Mouse (Mus musculus) skeletal muscle tissue, adult 2 months (tissue): ENCODE measurements at regions not wholly inside any gene's neighbourhood (a gene's known extent, or its start where the extent isn't known, plus 50 kb on each side); places are given as distances from the start of the nearest gene placed in this dataset.

Experiments used
- DNase-seq: peaks from one replicate; pipeline ENCODE4 v3.0.0-alpha.2; 2012; ENCODE audit warnings: low read depth, low spot score

DNA sequence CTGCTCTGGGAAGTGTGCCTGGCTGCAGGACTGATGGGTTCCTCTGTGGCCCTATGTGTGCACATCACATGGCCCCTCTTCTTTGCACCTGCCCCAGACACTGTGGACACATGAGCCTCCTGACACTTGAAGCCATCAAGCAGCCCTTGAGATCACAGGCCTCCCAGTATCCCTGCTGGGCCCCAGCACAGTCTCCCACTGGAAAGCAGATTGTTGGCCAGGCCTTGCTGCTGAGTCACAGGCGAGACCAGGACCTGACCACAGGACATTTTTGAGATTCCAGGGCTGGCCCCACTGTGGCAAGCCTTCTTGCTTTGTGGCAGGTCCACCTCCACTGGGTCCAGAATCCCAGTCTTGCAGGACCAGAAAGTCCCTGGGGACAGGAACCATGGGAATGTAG is 105.5 kb upstream of the Ccnd1 start:
- no peak for DNase-seq

DNA sequence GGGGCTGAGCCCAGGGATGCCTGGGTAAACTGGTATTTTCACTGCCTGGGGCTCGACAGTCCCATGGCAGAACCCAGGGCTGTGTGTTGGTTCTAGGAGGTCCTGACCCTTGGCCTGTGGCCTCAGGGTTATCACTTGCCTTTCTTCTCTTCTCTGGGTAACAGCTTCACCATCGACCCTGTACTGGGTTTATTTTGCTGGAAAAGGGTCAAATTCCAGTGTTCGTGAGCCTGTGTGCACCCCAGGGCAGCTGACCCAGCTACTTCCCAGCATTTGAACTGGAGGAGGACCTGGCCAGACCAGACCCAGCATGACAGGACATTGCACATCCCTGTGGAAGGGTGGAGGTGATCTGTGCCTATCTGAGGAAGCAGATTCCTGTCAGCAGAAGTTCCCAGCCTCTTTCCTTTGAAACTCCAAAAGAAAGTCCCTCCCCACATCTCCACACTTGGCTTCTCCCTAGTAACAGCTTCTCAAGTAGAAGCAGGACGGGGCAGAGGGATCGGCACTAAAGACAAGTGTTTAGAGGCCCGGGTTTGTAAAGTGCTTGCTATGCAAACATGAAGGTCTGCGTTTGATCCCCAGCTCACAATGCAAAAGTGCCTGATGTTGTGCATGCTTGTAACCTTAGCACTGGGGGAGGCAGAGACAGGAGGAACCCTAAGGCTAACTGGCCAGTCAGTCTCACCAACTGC is 103.9 kb upstream of the Ccnd1 start:
- DNase-seq, result no peak

DNA sequence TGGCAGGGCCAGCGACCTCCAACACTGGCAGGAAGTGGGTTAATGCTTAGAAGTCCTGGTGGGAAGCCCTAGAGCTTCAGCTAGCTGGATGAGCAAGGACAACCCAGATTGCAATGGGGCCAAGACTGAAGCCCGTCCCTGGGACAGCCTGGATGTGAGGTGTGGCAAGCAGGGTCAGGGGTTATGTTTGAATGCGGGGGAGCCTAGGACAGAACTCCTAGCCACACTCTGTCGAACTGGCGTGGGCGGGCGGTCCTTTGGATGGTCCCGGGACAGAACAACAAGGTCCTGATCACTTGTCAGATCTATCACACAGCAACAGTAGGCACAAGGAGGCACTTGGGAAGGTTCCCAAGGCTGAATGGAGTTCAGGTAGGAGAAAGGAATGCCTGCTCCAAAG is 101.1 kb upstream of the Ccnd1 start:
- no peak for DNase-seq

DNA sequence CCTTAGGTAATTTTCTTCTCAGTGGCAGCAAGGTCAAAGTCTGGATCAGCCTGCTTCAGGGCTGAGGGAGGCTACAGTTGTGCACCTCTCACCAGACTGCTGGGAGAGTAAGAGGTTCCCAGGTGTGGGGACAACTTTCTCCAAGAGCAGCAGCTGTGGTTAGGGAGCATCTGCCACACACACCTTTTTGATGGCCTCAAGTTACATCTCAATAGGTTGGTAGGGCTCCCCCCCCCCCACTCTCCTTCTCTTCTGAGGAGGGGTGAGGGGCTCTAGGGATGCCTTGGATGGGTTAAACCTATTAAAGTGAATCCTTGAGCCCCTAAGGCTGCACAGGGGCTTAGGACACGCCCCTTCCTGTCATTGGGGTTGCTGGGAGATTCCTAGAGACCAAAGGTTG is 94.7 kb upstream of the Ccnd1 start:
- no peak for DNase-seq

DNA sequence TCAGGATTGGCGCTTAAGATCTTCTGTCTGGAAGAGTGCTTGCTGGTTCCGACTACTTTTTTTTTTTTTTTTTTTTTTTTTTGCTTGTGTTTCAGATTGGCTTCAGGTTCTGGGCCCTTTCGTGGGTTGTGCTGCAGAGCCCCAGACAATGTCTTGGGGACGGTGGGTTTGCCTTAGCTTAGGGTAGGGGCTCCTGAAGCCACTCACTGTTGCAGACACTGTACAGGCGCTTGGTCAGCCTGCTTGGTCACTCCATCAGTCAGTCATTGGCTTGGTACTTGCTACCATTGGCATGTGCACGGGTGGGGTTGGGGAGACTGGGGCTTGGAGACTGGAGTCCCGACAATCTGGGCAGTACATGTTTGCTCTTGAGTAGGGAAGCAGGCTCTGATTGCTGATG is 91.5 kb upstream of the Ccnd1 start:
- no peak for DNase-seq

DNA sequence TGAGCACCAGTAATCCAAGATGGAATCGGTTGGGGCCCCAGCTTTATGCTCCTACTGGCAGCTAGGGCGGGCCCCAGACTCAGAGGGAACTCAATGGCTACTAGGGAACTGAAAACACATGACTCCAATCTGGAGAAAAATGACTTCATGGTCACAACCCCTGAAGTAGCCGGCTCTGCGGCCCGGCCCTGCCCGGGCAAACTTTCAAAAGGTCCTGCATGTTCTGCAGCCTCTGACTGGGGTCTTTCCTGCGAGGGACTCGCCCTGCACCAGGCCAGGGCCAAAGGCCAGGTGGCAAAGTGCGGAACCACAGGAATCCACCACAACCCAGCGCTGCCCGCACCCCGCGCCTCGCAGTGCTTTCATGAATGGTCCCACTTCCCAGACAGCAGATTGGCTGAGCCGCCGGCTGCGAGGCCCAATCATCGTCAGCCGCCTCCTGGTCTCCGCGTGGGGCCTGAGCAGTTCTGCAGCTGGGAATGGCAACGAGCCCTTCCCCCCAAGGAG is 91.0 kb upstream of the Ccnd1 start:
- peak; percentile 69 for DNase-seq

DNA sequence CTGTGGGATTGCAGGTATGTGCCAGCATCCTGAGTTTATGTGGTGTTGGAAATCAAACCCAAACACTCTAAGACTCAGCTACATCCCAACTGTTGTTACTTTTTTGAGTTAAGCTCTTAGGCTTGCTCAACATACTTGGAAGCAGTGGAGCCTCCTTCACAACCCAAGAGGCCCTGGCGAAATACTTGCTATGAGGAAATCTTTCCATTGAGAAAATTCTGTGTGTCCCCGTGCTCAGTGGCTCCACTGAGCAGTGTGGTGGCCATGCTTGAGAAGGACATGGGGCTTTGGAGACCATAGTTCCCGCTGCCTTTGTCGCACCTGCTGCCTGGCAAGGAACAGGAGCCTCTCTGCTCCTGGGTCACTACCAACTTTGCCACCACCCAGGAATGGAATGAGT is 89.9 kb upstream of the Ccnd1 start:
- DNase-seq, result no peak

DNA sequence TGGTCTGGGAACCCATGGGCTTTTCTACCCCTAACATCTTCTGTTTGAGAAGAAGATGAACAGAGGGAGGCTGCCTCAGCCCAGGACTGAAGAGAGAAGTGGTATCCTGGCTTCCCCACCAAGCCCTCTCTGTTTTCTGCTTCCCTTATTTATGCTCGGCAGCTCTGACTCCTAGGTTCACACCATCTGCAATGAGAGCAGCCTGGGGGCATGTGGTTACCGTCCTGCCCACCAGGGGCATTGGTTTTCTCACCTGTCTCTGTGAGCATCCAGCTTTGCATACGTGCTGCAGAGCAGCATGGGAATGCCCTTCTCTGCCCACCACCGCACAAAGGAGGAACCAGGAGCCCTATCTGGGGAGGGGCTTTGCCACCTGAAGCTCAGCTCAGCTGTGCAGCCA is 89.4 kb upstream of the Ccnd1 start:
- DNase-seq, result no peak

DNA sequence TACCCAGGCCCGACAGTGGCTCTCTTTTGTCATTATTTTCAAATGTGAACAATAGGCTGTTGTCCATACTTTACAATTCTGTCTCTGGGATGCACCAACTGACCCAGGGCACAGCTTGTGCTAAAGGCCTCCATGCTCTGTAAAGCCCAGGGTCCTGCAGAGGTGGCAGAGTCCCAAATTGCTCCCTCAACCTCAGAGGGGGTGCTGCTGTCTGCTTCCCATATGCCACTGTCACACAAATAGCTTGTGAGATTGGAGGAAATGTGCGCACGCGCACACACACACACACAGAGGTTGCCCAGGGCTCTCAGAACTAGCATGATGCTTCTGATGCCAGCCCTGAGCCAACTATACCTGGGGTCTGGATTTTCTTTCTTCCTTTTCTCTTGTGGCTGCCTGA is 87.3 kb upstream of the Ccnd1 start:
- no peak for DNase-seq

DNA sequence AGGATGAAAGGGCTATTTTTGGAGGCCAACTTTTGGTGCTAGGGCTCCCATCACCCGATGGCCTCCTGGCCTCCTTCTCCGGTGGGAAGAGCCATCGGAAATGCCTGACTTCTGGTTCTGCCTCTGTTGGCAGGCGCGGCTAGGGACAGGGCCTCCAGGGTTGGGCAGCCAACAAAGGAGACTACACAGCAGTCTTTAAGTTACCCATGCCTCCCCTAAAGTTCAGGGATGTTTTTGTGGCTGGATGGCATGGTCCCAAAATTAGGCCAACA is 86.2 kb upstream of the Ccnd1 start:
- DNase-seq, result no peak

DNA sequence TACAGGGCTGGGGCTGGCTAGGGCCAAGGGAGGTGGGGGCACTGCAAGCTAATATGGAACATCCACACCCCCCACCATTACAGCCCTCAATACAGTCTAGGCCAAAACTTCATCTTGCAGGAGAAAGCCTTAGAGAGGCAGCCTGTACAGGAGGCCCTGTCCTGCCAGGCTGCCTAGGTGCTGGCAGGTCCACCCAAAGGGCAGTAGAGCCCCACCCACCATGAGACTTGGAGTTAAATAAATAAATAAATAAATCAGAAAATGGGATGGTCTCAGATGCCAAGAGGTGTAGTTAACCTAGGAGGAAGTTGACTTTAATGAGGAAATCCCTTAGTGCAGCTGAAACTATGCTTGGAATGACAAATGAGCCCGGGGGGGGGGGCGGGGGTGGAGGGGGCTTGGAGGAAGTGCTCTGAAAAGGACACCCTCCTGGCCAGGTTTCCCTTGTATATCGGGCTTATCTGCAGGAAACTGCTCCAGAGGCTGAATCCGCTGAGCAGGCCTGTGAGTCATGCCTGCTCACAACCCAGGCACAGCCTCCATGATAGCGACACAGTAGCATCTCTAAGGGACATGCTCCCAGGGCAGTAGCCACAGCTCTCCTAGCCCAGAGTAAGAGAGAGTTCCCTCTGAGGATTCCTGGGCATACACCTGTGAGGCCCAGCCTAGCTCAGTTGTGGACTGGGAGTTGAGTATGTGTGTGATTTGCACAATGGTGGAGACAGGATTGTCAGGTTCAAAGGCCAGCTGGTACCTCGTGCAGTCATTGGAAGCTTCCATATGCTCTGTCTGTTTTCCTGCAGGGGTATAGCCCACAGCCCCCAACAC is 85.7 kb upstream of the Ccnd1 start:
- DNase-seq, result no peak

DNA sequence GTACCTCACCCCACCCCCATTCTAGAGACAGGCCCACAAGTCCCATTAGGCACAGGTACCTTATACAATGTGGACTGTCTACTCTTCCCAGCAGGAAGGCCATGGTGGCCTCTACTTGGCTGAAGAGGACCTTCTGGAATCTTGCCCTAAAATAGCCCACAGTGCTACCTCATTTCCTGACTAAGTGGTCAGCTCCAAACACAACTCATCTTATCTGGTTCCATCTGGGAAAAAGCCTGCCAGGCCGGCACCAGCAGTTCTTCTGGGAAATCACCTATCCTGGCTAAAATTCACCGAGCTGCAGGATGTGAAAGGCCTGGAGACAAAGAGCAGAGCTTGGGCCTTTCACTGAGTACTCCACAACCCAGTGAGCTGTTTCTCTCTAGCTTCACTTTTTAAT is 84.9 kb upstream of the Ccnd1 start:
- no peak for DNase-seq

DNA sequence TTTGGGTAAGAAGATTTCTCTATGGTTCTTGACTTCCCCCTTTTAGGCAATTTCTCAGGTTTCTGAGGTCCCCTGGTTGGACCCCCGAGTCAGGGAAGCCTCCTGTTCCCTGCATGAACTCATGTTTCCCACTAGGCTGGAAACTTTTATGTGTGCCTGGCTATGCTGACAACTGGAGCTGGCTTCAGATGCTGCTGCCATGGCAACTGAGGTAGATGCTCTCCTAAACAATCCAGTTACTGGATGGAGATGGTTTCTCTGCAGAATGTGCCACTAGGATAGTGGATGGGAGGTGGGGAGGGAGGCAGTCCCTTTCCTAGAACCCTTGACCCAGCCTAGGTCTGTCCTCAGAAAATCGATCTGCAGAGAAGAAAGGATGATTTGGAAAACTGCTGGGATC is 79.4 kb upstream of the Ccnd1 start:
- no peak for DNase-seq

DNA sequence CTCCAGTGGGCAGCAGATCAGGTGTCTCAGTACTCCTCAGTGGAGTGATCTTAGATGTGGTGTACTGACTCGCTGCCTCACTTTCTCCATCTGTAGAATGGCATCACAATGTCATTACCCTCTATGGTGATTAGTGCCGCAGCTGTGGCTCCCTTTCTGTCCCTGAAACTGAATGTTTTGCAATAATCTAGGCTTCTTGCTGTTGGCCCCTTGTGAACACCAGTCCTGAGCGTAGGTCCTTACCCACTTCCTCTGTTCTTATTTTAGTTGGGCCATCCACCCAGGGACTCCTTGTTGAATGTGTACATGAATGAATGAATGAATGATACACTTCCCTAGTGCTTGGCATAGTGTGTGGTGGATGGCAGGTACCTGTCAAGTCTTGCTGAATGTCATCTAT is 78.4 kb upstream of the Ccnd1 start:
- DNase-seq, result no peak

DNA sequence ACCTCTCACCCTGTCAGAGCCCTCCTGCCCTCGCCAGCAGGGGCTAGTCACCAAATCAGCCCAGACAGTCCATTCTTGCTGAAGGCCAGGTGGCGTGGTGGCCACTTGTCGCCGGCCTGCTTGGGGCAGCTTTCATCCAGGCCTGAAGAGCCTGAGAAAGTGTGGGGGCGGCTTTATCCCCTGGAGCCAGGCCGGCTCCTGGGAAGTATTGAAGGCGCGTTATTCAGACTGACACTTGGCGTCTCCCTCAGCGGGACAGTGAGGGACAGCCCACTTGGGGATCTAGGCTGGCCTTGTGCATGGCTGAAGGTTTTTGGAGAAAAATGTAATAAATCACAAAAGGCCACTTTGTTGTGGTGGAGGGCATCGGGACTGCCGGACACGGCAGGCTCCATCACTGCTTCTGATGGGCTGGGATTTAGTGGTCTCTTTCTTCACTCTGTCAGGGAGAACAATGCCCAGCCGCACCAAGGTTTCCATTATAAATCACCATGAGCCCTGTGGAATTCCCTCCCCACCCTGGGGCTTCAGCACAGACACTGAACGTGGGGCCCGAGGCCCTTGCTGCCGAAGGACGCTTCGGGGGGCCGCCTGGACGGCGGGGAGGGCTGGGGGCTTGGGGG is 75.8 kb upstream of the Ccnd1 start:
- DNase-seq, result no peak

DNA sequence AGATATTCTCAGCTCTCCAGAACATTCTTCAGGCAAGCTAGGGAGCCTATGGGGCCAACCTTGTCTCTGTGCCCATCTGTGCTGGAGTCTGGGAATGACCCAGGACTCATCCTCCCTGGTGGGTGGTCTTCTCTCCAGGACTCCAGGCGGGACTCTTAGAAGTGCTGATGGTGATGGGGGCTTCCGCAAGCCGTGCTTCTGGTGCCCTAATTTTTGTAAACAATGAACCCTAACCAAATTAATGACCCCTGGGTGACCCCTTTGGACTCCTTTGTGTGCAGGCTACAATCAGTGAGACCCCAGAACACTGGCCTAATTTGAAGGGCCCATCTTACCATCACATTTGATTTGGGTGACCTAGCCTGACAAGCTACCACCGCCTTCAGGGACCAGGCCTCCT is 71.0 kb upstream of the Ccnd1 start:
- DNase-seq, result no peak

DNA sequence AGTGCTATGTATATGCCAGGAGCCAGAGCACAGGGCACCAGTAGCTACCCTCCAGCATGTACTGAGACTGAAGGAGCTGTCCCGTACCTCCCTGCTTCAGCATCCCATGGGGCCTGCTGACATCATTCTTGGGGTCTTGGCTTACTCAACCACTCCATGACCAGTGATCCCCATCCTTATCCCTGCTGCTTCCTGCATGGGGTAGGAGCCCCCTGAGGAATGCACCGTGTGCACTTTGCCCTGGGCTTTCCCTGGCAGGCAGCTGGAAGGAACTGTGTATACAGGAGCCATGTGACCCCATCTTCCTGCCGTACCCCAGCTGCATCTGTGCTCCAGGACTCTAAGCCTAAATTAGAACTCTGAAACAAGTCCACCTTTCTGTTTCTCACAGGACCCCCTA is 70.3 kb upstream of the Ccnd1 start:
- no peak for DNase-seq

DNA sequence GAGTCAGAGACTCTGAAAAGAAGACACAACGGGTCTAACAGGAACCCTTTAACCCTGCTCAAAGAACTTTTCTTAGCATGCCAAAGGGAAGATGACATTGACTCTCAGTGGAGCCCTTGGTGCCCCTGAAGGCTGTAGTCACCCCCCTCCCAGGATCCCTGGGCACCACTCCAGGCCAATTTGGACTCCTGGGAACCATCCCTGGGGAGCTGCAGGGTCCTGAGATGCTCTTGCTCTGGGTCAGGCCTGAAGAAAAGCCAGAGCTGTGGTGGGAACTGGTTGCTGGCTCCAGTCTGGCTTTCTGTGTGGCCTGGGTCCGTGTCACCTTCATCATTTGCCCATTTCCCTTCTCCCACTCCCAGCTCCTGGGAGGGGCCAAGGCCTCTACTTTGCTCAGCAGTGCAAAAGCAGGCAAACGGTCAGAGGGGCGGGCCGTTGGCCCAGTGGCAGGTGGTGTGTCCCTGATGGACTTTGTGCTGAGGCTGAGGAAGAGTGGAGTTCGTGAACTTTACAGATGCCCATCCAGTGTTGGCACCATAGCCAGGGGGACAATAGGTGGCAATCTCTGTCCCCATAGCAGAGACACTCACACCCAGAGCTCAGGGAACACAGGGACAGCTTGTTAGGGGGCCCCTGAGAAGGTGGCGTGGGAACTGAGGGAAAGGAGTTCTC is 69.1 kb upstream of the Ccnd1 start:
- no peak for DNase-seq

DNA sequence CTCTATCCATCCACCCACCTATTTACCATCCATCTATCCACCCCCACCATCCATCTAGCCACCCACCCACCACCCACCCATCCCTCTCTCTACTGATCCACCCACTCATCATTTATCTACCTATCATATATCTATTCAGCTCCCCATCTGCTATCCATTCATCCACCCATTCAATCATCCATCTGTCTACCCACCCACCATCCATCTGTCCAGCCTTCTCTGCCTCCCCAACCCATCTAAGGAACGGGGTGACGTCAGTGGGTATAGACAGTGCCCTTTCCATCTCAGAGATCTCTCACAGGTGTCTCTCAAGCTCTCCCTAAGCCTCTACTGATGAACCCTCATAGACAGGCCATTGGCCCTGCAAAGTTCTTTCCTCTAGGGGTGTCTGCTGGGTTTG is 67.5 kb upstream of the Ccnd1 start:
- DNase-seq, result no peak

DNA sequence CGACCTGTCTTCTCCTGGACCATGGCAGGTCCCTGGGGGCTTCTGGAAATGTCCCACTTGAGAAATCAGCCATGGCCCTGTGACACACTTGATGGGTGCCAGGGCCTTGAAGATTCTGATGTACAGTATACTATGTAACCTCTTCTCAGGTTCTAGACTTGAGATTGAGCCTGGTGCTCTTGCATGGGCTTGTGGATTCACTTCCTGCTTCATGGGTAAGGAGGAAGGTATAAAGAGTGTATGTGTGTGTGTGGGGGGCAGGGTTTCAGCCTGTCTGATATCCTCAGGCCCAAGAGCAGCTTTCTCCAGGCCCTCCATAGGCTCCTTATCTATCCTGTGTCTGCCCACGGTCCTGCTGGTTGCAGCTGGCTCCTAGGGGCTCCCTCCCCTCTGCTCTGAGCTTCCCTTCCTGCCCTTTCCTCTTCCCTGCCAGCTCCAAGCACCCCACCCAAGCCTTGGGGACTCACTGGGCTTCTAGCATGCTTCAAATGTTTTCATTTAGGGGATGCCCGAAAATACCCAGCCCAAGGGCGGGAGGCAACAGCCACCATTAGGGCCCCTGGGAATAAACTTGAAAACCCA is 61.9 kb upstream of the Ccnd1 start:
- DNase-seq, result no peak

DNA sequence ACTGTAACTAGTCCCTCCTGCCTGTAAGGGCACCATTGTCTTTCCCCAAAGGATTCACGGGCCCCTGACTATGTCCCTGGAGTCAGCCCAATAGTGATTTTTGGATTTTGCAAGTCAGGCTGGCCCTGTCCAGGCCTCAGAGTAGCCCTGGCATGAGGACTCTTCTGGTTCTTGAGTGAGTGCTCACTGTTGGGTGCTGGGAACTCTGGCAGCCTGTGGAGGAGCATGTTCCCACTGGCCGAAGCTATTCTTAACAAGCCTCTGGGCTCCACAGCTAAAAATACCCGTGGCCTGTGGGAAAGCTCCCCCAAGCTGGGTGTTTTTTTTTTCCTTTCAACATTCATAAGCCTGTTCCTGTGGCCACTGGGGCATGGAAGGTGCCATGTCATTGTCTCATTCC is 60.0 kb upstream of the Ccnd1 start:
- peak; percentile 38 for DNase-seq

DNA sequence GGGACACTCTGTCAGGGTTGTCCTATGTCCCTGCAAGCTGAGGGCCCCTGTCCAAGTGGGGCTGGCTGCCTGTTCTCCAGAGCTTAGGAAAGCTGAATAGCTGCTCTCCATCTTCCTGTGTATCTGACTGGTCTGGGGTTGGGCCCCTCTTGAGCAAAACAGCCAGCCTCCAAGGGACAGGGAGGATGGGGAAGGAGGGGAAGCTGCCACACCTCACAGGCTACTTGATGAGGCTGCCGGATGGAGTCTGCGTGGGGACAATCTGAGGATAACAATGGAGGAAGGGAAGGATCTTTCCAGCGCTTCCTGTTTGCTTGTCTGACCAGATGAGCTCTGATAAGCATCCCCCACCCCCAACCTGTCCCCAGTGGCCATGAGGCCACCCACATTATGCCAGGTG is 57.1 kb upstream of the Ccnd1 start:
- DNase-seq, result no peak
